Mouse (Mus musculus) left cerebral cortex, postnatal 10 days (tissue): ENCODE results near the gene Snapc2. TPM values are rescaled to one million over a fixed set of nuclear protein-coding genes. Genes with fewer than 3 reads are reported as not detected.

Experiments
- DNase-seq, 2 experiments: peaks; one replicate each; pipeline ENCODE4 v3.0.0; 2021 to 2022; ENCODE audit warnings: low spot score in 2 of 2, mixed read lengths in 1 of 2; ENCODE audit errors: extremely low spot score in 1 of 2
- intact Hi-C: fragments of 180-260 bp; cut with DNase I; formaldehyde crosslinking; loops from one replicate; pipeline ENCODE4 v1.15.1; 2025
- total RNA-seq, 2 experiments: library from RNA; stranded (reverse); gene quantifications; 2 replicates each; pipeline ENCODE4 v1.2.3; 2021

Gene Snapc2
- total RNA-seq, 2 experiments from 2014 or later, result 32.3 to 33.3 TPM

GRCm38 (mm10) chr8:4230612-4231351 is 22.1 kb upstream of the Snapc2 start:
- intact Hi-C loops, result no loop called here
- no peak for DNase-seq

- intact Hi-C loops, result no loop called here
- DNase-seq, result no peak
Observed at GRCm38 (mm10) chr8:4237814-4238433, 15.0 kb upstream of the Snapc2 start.

DNA sequence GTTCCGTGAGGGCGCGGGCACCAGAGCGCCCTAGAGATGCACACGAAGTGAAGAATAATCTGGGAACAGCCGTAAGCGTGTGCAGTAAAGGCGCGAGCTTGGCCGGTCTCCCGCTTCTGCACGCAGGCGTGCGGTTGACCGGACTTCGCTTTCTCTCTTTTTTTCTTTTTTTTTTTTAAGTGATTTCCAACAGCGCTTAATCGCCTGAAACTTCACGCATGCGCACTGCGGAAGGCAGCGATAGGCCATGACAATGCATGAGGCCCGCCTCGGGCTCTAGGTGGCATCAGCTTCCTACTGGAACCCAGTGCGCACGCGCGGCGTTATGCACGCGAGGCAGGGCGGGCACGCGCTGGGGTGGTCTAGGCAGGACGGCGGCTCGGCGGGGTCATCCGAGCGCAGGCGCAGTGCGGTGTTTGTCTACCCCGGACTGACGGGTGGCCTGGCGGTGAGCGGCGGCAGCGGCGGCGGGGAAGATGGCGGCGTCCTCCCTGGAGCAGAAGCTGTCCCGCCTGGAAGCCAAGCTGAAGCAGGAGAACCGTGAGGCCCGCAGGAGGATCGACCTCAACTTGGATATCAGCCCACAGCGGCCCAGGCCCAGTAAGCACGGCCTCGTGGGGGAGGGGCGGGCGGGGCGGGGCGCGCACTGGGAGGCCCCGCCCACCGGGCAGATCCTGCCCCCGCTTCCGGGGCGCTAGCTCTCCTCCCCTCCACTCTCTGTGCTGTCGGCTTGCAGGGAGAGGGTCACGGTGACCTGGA is 14.3 kb upstream of the Snapc2 start, which contains the start of the genes Map2k7 and Gm49320:
Map2k7 (plus strand) TSS at position 307 of the 759 bp plus-strand sequence.
Gm49320 (plus strand) TSS at position 432 of the 759 bp plus-strand sequence.
- DNase-seq, result peak; percentile 100
- intact Hi-C loops, result no loop called here

DNA sequence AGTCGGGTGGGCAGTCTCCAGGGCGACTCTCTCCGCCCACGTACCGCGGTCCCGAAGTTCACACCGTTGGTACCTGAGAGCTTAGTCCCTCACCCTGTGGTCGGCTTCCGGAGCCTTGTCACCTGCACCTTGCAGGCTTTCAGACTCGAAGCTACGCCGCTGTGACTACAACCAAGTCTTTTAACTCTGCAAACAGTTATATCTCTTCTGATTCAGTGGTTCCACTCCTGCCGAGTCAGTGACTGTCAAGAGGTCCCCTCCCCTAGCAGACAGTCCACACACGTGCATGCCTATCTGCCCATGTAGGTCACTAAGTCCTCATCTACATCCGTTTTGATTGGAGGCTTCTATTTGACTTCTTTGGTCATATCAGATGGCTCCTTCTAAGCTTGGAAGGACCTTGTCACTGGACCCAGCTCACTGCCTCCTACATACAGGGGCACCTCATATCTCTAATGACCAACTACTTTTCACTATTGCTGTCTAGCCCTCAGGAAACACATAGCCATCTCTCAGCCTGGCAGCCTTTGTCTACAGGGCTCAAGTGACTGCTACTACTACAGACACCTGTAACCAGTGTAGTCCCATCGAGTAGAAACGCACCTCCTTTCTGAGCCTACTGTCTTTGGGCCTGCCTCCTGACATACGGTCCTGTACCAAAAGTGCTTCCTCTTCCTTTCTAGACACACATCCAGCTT is 13.5 kb upstream of the Snapc2 start:
- intact Hi-C loops, result no loop called here
- no peak for DNase-seq

DNA sequence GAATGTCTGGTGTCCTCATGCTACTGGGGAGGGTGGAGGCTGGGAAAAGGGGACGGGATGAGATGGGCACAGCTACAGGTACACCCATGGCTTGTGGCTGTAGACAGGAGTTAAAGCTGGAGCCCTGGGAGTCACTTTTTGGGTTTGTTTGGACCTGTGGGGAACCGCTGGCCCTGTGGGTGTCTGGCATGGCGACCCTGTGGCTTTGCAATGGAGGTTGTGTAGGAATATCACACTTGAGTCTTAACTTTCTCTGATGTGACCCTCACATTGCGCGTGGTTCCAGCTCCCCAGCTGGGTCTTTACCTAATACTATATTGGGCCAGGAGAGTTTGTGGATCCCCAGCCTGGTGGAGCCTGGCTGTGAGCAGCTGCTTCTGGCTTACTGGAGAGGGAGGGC is 7.8 kb upstream of the Snapc2 start:
- no peak for DNase-seq
- intact Hi-C loops, result no loop called here

DNA sequence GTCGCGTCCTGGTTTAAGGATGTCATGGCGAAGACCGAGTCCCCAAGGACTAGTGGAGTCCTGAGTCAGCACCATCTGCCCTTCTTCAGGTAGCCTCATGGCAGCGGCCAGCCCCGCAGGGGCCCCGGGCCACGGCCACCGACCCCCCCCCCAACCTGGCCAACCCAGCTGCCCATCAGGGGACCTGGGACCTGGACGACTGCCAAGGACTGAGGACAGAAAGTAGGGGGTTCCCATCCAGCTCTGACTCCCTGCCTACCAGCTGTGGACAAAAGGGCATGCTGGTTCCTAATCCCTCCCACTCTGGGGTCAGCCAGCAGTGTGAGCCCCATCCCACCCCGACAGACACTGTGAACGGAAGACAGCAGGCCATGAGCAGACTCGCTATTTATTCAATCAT is 7.1 kb upstream of the Snapc2 start:
- DNase-seq, result no peak
- intact Hi-C loops, result no loop called here

- intact Hi-C loops, result no loop called here
- DNase-seq, result no peak
Observed at GRCm38 (mm10) chr8:4247241-4247640, 5.6 kb upstream of the Snapc2 start.

- intact Hi-C loops, result no loop called here
- DNase-seq, result no peak
Observed at GRCm38 (mm10) chr8:4247951-4248540, 4.8 kb upstream of the Snapc2 start, which contains the start of gene Tgfbr3l. Gene Tgfbr3l (plus strand): TSS chr8:4248214.

DNA sequence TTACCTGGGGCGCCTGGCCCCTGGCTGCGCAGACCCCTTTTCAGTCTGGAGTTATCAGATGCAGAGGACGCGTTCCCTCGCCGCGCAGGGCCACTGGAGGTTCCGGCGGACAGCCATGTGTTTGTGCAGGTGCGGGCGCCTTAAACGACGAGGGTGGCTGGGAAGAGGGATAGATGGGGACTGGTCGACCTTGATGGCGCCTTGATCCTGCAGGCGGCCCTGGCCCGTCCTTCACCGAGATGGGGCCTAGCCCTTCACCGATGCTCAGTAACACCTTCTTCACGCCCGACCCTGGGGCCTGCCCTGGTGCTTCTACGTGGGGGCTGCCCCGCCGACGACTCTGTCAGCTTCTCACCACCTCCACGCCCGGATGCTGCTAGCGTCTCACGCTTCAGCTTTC is 3.7 kb upstream of the Snapc2 start:
- intact Hi-C loops, result no loop called here
- DNase-seq, result no peak

- DNase-seq, result peak; percentile 81 to 92
- intact Hi-C loops, result loop anchor here (5.0 to 10.0 kb wide), 2 partner anchors 72 to 334 kb away; no protein-coding TSS in a partner anchor
Observed at GRCm38 (mm10) chr8:4250306-4250970, 2.4 kb upstream of the Snapc2 start.

DNA sequence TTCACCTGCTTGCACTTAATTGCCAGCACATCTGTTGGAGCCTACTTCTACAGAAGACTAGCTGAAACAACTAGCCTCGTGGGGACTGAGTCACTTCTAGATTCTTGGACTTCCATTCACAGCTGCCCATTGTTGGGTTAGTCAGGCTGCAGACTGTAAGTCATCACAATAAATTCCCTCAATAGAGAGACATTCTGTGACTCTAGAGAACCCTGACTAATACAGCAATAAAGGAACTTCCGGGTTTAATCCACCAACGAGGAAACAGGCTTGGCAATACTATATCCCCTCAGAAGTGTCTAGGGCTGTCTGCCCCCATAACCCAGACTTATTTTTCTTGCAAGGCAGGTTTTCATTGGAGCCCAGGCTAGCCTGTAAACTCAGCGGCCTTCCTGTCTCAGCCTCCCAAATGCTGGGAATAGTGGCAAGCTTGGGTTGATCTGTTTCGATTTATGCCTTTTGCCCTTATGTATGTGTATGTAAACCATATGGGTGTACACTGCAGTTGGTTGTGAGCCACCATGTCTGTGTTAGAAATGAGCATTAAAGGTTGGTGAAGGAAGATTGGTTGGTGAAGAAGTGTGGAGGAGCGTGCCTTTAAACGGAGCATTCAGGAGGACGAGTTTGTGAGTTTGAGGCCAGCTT is 642 bp upstream of the Snapc2 start:
- intact Hi-C loops, result loop anchor here (5.0 to 10.0 kb wide), 2 partner anchors 70 to 333 kb away; no protein-coding TSS in a partner anchor

DNA sequence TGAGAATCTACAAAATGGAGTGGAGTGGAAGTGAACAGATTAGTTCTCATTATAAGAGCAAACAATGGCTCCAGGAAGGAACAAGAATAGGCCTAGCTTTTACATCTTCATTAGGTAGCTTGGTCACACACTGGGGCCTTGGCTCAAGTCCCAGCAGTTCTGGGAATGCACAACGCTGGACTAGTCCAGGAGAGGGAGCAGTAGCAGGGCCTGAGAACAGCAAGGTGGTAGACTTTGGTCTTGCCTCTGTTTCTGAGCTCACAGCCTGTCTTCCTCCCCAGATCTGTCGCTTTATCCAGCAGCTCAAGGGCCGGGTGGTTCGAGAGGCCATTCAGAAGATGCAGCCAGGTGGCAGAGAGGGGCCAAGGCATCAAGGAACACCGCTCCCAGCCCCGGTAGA is 1.1 kb downstream of the Snapc2 start:
- intact Hi-C loops, result loop anchor here (5.0 to 10.0 kb wide), 2 partner anchors 68 to 331 kb away; no protein-coding TSS in a partner anchor
- peak; percentile 74 to 86 for DNase-seq

More for the DNA sequence above, 642 bp upstream of the Snapc2 start:
- DNase-seq, result no peak

DNA sequence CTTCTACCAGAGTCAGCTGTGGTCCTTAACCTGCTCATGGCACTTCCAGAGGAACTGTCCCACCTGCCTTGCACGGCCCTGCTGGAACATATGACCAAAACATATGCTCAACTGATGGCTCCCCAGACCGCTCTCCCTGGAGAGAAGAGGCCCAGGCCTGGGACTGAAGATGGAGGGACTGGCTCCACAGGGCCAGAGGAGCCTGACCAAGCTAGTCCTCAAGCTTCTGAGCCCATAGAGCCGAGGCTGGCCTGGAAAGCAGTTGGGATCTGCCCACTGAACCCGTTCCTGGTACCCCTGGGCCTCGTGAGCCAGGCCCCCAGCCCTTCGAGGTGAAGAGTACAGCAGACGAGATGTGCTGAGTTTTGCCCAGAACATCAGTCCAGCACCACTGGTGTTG is 2.6 kb downstream of the Snapc2 start:
- DNase-seq, result peak in 1 of 2 experiments; percentile 27
- intact Hi-C loops, result loop anchor here (10.0 kb wide), 1 partner anchor 329 kb away; no protein-coding TSS in a partner anchor

GRCm38 (mm10) chr8:4256911-4257310 is 4.0 kb downstream of the Snapc2 start:
- intact Hi-C loops, result loop anchor here (10.0 kb wide), 1 partner anchor 328 kb away; no protein-coding TSS in a partner anchor
- DNase-seq, result peak; percentile 81 to 85

DNA sequence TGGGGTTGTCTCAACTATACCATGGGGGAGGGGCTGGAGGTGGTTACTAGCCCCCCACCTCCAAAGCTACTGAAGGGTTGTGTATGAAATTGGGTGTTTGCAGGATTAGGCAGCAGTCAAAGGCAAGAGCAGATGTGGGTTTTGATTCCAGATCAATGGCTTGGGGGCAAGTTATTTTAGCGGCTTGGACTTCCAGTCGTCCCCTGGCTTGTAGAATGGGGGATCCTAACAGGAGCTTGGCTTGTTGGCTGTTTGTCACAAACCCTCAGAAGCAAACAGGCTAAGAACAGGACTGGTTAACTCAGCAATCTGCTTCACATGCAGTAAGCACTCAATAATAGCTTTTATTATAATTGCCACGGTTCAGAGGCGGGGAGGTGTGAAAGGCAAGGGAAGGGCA is 4.5 kb downstream of the Snapc2 start:
- DNase-seq, result no peak
- intact Hi-C loops, result loop anchor here (10.0 kb wide), 1 partner anchor 327 kb away; no protein-coding TSS in a partner anchor

DNA sequence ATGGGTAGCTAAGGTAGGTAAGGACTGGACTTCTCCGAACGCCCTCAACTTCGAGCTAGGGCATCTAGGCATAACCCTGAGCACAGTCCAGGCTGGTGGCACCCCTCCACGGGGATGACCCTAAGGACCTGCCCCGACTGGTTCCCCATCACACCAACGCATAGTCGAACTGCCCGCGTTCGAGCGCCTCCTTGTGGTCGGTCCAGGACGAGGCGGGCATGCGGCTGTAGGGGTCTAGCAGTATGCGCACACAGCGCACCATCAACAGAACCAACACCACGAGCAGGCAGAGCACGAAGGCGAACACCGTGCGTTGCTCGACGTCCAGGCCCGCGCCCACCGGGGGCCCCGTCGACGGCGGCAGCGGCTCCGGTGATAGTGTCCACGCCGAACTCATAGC is 5.4 kb downstream of the Snapc2 start:
- DNase-seq, result peak; percentile 83 to 90
- intact Hi-C loops, result loop anchor here (10.0 kb wide), 1 partner anchor 327 kb away; no protein-coding TSS in a partner anchor

GRCm38 (mm10) chr8:4258678-4259077 is 5.8 kb downstream of the Snapc2 start:
- intact Hi-C loops, result loop anchor here (10.0 kb wide), 1 partner anchor 326 kb away; no protein-coding TSS in a partner anchor
- DNase-seq, result peak in 1 of 2 experiments; percentile 85
